8 mouse cellular contexts compared by ENCODE assay signal in the genomic region with DNA sequence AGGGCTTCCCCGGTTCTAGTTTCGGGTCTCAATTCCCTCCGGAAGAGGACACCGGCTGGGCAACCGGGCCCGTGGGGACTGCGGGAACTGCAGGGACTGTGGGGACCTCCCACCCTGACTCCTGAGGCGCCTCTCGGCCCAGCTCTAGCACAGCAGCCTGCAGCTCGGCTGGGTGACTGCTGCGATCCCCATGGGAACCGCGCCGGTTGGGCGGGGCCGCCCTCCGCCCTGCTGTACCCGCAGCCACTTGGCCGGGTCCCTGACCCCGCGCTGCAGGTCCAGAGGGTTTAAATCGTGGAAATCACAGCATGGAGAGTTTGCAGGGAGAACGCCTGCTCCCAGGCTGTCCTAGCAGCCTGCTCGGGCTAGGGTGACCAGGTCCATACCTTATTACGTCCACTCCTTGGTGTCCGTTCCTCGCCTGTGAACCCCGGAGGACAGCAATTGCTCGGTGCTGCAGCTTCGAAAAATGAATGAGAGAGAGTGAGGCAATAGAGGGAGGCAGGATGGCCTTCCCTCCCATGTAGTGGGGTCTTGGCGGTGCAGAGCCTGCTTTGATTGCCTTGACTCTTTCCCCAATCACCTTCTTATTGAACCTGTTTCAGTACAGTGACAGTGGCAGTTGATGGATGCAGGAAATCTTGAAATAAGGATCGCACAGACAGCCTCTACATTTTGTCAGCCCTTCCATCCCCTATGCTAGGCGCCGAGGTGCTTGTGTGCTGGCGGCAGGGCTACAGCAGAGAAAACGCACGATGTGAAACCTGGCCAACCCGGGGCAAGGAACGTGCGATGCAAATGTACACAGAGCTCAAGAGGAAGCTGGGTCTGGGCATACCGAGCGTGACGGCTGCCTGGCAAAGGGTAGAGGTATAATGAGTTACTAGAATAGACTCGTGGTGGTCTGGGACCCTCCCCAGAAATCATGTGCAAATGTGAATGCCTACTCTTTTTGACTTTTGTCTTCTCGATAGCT. TPM values are rescaled to one million over a fixed set of nuclear protein-coding genes. Genes with fewer than 3 reads are reported as not detected.
DNase-seq lines count a peak whose midpoint lies in the region; ATAC-seq and TF ChIP-seq lines count a peak whose summit lies in the region.

Gene Cdkl1, minus strand, starts transcription at position 738 of the 976 bp plus-strand sequence.

- H3K36me3 ChIP-seq in hindbrain, postnatal 0 days (ENCODE audit: insufficient read depth, low read length): no peaks in the 10 kb centered on the region
- H3K36me3 ChIP-seq in macrophage (ENCODE audit: inconsistent target): no peaks in the 10 kb centered on the region

- peak within 1 kb of the TSS; percentile 80 for H3K27ac ChIP-seq in hindbrain, postnatal 0 days
- H3K27ac ChIP-seq in macrophage: no peak within 1 kb of the TSS

- no peaks in the 10 kb centered on the region for H3K79me2 ChIP-seq in macrophage (ENCODE audit: inconsistent target)

- ATAC-seq in hindbrain, postnatal 0 days: peak; percentile 91

- peak; percentile 10; the same call in 1 of the 2 replicates for TF ChIP-seq CTCF in hindbrain, postnatal 0 days (IDR thresholded peaks at IDR 0.05; ENCODE audit: low read depth)

- peak within 1 kb of the TSS; percentile 59 for H3K4me3 ChIP-seq in hindbrain, postnatal 0 days (ENCODE audit: low read length)
- peak within 1 kb of the TSS; percentile 26 for H3K4me3 ChIP-seq in macrophage (ENCODE audit: inconsistent target)

- WGBS in hindbrain, postnatal 0 days: under 1% methylated on average over 43 of the region's 45 CpGs
- WGBS in macrophage (ENCODE audit: missing documents): 3% methylated on average over 45 of the region's 45 CpGs

- 0 out of 2 replicates have a peak, but pooled peaks cover 3% of the 10 kb centered on the region for H3K4me1 ChIP-seq in hindbrain, postnatal 0 days (ENCODE audit: insufficient read depth, low read length)

- DNase-seq in adrenal gland, adult 2 months: peak; percentile 88
- DNase-seq in embryo, embryonic 10.5 days (ENCODE audit: low spot score): peak; percentile 57
- peak; percentile 53 for DNase-seq in gastrocnemius, postnatal 10 days
- peak; percentile 70 for DNase-seq in hindbrain, postnatal 0 days (ENCODE audit: low spot score)
- DNase-seq in left cerebral cortex, adult 8-10 months (ENCODE audit: low spot score in 2 of 2): peak; percentile 58 to 63
- peak; percentile 61 to 76 for DNase-seq in right cerebral cortex, adult 2 months (ENCODE audit: low spot score in 2 of 2)
- peak; percentile 42 for DNase-seq in urinary bladder, adult 2 months (ENCODE audit: low spot score)

- no peaks in the 10 kb centered on the region for H3K27me3 ChIP-seq in hindbrain, postnatal 0 days (ENCODE audit: insufficient read depth, low read length)

- peak within 1 kb of the TSS; percentile 99 for H3K4me2 ChIP-seq in hindbrain, postnatal 0 days (ENCODE audit: low read depth, low read length)

- peak within 1 kb of the TSS; percentile 73 for H3K9ac ChIP-seq in hindbrain, postnatal 0 days (replicated peaks; ENCODE audit: low read length)

- H3K9me3 ChIP-seq in hindbrain, postnatal 0 days (ENCODE audit: low read length): no peaks in the 10 kb centered on the region

RNA-seq across cellular contexts. Expression of gene Cdkl1, which starts in this region (rescaled TPM):
- total RNA-seq in adrenal gland, adult 2 months (2021): 1 to 10 TPM; 1.3 to 2.6 TPM
- polyA plus RNA-seq in adrenal gland, adult 2 months (2012; rRNA removed): 0.27 and 0.42 TPM in 2 replicates
- total RNA-seq in gastrocnemius, postnatal 10 days (2021): 1 to 10 TPM; 1.4 to 2.1 TPM
- total RNA-seq in hindbrain, postnatal 0 days (2014; rRNA removed): 28.3 and 51.5 TPM in 2 replicates
- polyA plus RNA-seq in hindbrain, postnatal 0 days (2015; fragmentation: Nextera tagmentation; extraction: Ambion mirVana): 20.2 and 26.7 TPM in 2 replicates
- total RNA-seq in left cerebral cortex, adult 8-10 months (2022): 10 to 100 TPM; 40.5 to 42.0 (median 41.6) TPM
- total RNA-seq in macrophage (2018; cell fraction: chromatin; rRNA removed): not detected
- total RNA-seq in macrophage (2018; cell fraction: cytosol; rRNA removed): not detected
- not detected for total RNA-seq in macrophage (2018; cell fraction: nucleus; rRNA removed)
- polyA plus RNA-seq in macrophage (2018): not detected in 3 replicates
- 5.4 and 11.1 TPM in 2 replicates for polyA plus RNA-seq in urinary bladder, adult 2 months (2012; rRNA removed)
